Mouse (Mus musculus) frontal cortex, postnatal 14 days (tissue): Measurements from ENCODE around the gene Pld2.
"Not testable (repeated sequence)": the region's sequence is repeated elsewhere in the genome, so short reads cannot be mapped to it uniquely, and the experiment has no call there.

Experiments used
- DNase-seq, 2 experiments: peaks; one replicate each; pipeline ENCODE4 v3.0.0; 2022; ENCODE audit warnings: low spot score in 2 of 2

Gene Pld2

GRCm38 (mm10) chr11:70539877-70540587 is at the start of gene Pld2:
Pld2 (plus strand) TSS chr11:70540064.
- DNase-seq, result peak; percentile 55 to 60

- DNase-seq, result no peak
Measured at GRCm38 (mm10) chr11:70499566-70500475, 40.0 kb upstream of the Pld2 start.

- no peak for DNase-seq
Measured at GRCm38 (mm10) chr11:70500476-70500812, 39.4 kb upstream of the Pld2 start.

- no peak for DNase-seq
Measured at GRCm38 (mm10) chr11:70502018-70502417, 37.8 kb upstream of the Pld2 start.

- DNase-seq, result no peak
Measured at GRCm38 (mm10) chr11:70504970-70505369, 34.9 kb upstream of the Pld2 start, which contains the start of gene Tm4sf5. Tm4sf5 (plus strand) TSS chr11:70505244.

- DNase-seq, result peak in 1 of 2 experiments; percentile 51
Measured at GRCm38 (mm10) chr11:70506385-70506784, 33.5 kb upstream of the Pld2 start.

GRCm38 (mm10) chr11:70506962-70507515 is 32.8 kb upstream of the Pld2 start:
- no peak for DNase-seq

- DNase-seq, result peak in 1 of 2 experiments; percentile 22
Measured at GRCm38 (mm10) chr11:70509753-70510564, 29.9 kb upstream of the Pld2 start.

GRCm38 (mm10) chr11:70511242-70511641 is 28.6 kb upstream of the Pld2 start:
- DNase-seq, result no peak

GRCm38 (mm10) chr11:70511825-70512224 is 28.0 kb upstream of the Pld2 start:
- DNase-seq, result no peak

- no peak for DNase-seq
Measured at GRCm38 (mm10) chr11:70512709-70513342, 27.0 kb upstream of the Pld2 start.

GRCm38 (mm10) chr11:70513520-70513919 is 26.3 kb upstream of the Pld2 start:
- no peak for DNase-seq

GRCm38 (mm10) chr11:70514288-70514687 is 25.6 kb upstream of the Pld2 start, which contains the start of gene Vmo1:
Vmo1 (minus strand) TSS chr11:70514616.
- DNase-seq, result no peak

- no peak for DNase-seq
Measured at GRCm38 (mm10) chr11:70516352-70516751, 23.5 kb upstream of the Pld2 start.

- DNase-seq, result no peak
Measured at GRCm38 (mm10) chr11:70518436-70518835, 21.4 kb upstream of the Pld2 start.

GRCm38 (mm10) chr11:70518923-70519322 is 20.9 kb upstream of the Pld2 start, which contains the start of gene Gltpd2:
Gltpd2 (plus strand) TSS chr11:70519196.
- DNase-seq, result no peak

- DNase-seq, result no peak
Measured at GRCm38 (mm10) chr11:70520178-70520769, 19.6 kb upstream of the Pld2 start.

GRCm38 (mm10) chr11:70523306-70523989 is 16.4 kb upstream of the Pld2 start:
- not testable (repeated sequence) for DNase-seq

- no peak for DNase-seq
Measured at GRCm38 (mm10) chr11:70524782-70525181, 15.1 kb upstream of the Pld2 start.

GRCm38 (mm10) chr11:70525184-70525678 is 14.6 kb upstream of the Pld2 start, which contains the start of gene Psmb6:
Psmb6 (plus strand) TSS chr11:70525367.
- peak; percentile 88 to 93 for DNase-seq
